22 mouse cellular contexts compared by ENCODE assay signal in the genomic region with DNA sequence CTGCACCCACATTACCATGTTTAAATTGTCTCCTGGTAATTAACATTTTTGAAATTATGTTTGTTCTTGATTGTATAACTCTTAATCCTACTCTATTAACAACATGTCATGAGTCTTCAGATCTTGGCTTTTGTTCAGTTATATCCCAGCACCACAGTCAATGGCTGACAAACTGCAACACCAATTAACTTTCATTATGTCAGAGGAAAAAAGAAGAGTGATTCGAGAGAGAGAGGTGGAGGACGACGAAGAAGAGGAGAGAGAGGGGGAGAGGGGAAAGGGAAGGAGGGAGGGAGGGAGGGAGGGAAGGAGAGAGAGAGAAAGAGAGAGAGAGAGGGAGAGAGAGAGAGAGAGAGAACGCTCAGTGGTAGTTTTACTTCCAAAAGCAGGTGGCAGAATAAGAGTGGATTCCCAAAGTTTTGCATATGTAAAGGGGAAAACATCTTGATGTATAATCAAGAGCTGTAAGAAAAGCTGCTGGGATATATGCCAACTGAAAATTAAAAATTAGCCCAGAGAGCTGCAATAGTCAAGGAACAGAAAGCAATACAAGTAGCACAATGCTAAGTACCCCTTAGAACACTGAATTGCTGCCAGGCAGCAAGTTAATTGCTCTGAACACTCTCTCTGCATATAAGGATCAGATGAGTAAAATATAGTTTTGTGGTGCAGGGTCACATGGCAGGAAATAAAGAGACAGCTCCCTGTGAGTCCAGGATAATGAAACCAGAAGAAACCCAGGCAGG.
DNase-seq lines count a peak whose midpoint lies in the region; ATAC-seq and TF ChIP-seq lines count a peak whose summit lies in the region.
"Had no signal": no experiment of that assay in that cellular context is flagged by ENCODE, and none has a peak within 500 bp of the region (broad histone marks: within the 10 kb centered on the region; RNA-seq: fewer than 3 reads in every experiment).

No protein-coding gene starts in this region.

- no peak for DNase-seq in forebrain, embryonic 10.5 days (ENCODE audit: extremely low spot score, low spot score)
- peak; percentile 9 for DNase-seq in lung, embryonic 14.5 days
- no peak for DNase-seq in lung, postnatal 10 days
- DNase-seq in brain, embryonic 14.5 days (ENCODE audit: low read depth) = peak; percentile 92
- DNase-seq in forebrain, postnatal 0 days = peak; percentile 37
- DNase-seq in gastrocnemius, postnatal 25 days = no peak
- DNase-seq: adrenal gland, postnatal 25 days; cerebellum, adult 8-10 months; cerebellum, postnatal 25 days; heart, postnatal 4 days; kidney, postnatal 10 days; thymus, postnatal 4 days had no signal

- peaks cover 40% of the 10 kb centered on the region for H3K4me1 ChIP-seq in forebrain, embryonic 13.5 days
- peaks cover 46% of the 10 kb centered on the region for H3K4me1 ChIP-seq in forebrain, embryonic 10.5 days
- H3K4me1 ChIP-seq in lung, embryonic 14.5 days (ENCODE audit: insufficient read depth) = no peaks in the 10 kb centered on the region
- H3K4me1 ChIP-seq in forebrain, postnatal 0 days (ENCODE audit: insufficient read depth) = no peaks in the 10 kb centered on the region; the same call in 1 of the 2 replicates
- no peaks in the 10 kb centered on the region for H3K4me1 ChIP-seq in heart, embryonic 11.5 days (ENCODE audit: control insufficient read depth, insufficient read depth, low read length)
- H3K4me1 ChIP-seq: heart, embryonic 10.5 days; hindbrain, embryonic 13.5 days; limb, embryonic 13.5 days; midbrain, embryonic 13.5 days had no signal

- no peak for TF ChIP-seq CTCF in lung, embryonic 14.5 days (IDR thresholded peaks at IDR 0.05; ENCODE audit: low read depth)
- TF ChIP-seq CTCF in brain, embryonic 14.5 days (IDR thresholded peaks at IDR 0.05; ENCODE audit: borderline replicate concordance, extremely low read depth, insufficient read depth, insufficient read length) = no peak
- TF ChIP-seq CTCF in forebrain, postnatal 0 days (IDR thresholded peaks at IDR 0.05; ENCODE audit: low read depth) = no peak

- WGBS in forebrain, embryonic 13.5 days = 13% methylated on average over 4 of the region's 4 CpGs
- 36% methylated on average over 4 of the region's 4 CpGs for WGBS in forebrain, embryonic 10.5 days
- WGBS in lung, embryonic 14.5 days = 44% methylated on average over 4 of the region's 4 CpGs
- WGBS in forebrain, postnatal 0 days = 13% methylated on average over 4 of the region's 4 CpGs
- WGBS in heart, embryonic 11.5 days (ENCODE audit: insufficient replicate concordance) = 60% methylated on average over 4 of the region's 4 CpGs

- no peak for TF ChIP-seq POLR2A in brain, embryonic 14.5 days (IDR thresholded peaks at IDR 0.05; ENCODE audit: borderline replicate concordance, extremely low read depth, insufficient read depth, insufficient read length, poor library complexity, severe bottlenecking)

- H3K4me3 ChIP-seq in forebrain, embryonic 13.5 days = no peak overlapping the region
- no peak overlapping the region for H3K4me3 ChIP-seq in forebrain, embryonic 10.5 days
- H3K4me3 ChIP-seq in lung, embryonic 14.5 days (ENCODE audit: low read depth, low read length) = no peak overlapping the region
- H3K4me3 ChIP-seq in forebrain, postnatal 0 days (ENCODE audit: low read depth, low read length) = no peak overlapping the region
- H3K4me3 ChIP-seq in heart, embryonic 11.5 days (ENCODE audit: low read depth, low read length) = no peak overlapping the region
- H3K4me3 ChIP-seq: heart, embryonic 10.5 days; hindbrain, embryonic 13.5 days; limb, embryonic 13.5 days; midbrain, embryonic 13.5 days had no signal

- H3K27ac ChIP-seq in forebrain, embryonic 13.5 days = peak overlapping the region; percentile 31; the same call in 1 of the 2 replicates
- H3K27ac ChIP-seq in forebrain, embryonic 10.5 days = no peak overlapping the region; the same call in 1 of the 2 replicates
- no peak overlapping the region for H3K27ac ChIP-seq in lung, embryonic 14.5 days (ENCODE audit: low read depth)
- no peak overlapping the region for H3K27ac ChIP-seq in forebrain, postnatal 0 days (ENCODE audit: low read depth, low read length)
- H3K27ac ChIP-seq in heart, embryonic 11.5 days (ENCODE audit: low read depth, low read length) = no peak overlapping the region
- H3K27ac ChIP-seq: heart, embryonic 10.5 days; hindbrain, embryonic 13.5 days; limb, embryonic 13.5 days; macrophage; midbrain, embryonic 13.5 days had no signal

- ATAC-seq in forebrain, embryonic 13.5 days = peak; percentile 87
- no peak for ATAC-seq in lung, embryonic 14.5 days (ENCODE audit: insufficient read depth)
- peak; percentile 66 for ATAC-seq in forebrain, postnatal 0 days
- no peak for ATAC-seq in heart, embryonic 11.5 days (replicated peaks; ENCODE audit: insufficient number of reproducible peaks, low FRiP score, low TSS enrichment)
- ATAC-seq: CD4-positive, CD25-positive, alpha-beta regulatory T cell, adult 4 months; intestine, embryonic 16.5 days; midbrain, embryonic 13.5 days had no signal

- H3K27me3 ChIP-seq in forebrain, embryonic 13.5 days = no peaks in the 10 kb centered on the region
- no peaks in the 10 kb centered on the region for H3K27me3 ChIP-seq in forebrain, embryonic 10.5 days (ENCODE audit: poor library complexity, severe bottlenecking)
- no peaks in the 10 kb centered on the region for H3K27me3 ChIP-seq in lung, embryonic 14.5 days (ENCODE audit: insufficient read depth, low read length)
- H3K27me3 ChIP-seq in forebrain, postnatal 0 days (ENCODE audit: insufficient read depth, low read length) = no peaks in the 10 kb centered on the region
- H3K27me3 ChIP-seq in heart, embryonic 11.5 days (ENCODE audit: control insufficient read depth, insufficient read depth, low read length) = no peaks in the 10 kb centered on the region
- H3K27me3 ChIP-seq: hindbrain, embryonic 13.5 days; limb, embryonic 13.5 days; midbrain, embryonic 13.5 days had no signal

- no peaks in the 10 kb centered on the region for H3K9me3 ChIP-seq in forebrain, embryonic 13.5 days (replicated peaks)
- no peaks in the 10 kb centered on the region for H3K9me3 ChIP-seq in forebrain, embryonic 10.5 days
- H3K9me3 ChIP-seq in lung, embryonic 14.5 days (ENCODE audit: low read depth, low read length) = no peaks in the 10 kb centered on the region
- no peaks in the 10 kb centered on the region for H3K9me3 ChIP-seq in forebrain, postnatal 0 days (ENCODE audit: low read length)
- no peaks in the 10 kb centered on the region for H3K9me3 ChIP-seq in heart, embryonic 11.5 days (replicated peaks; ENCODE audit: control insufficient read depth, low read length)
- H3K9me3 ChIP-seq: heart, embryonic 10.5 days; hindbrain, embryonic 13.5 days; limb, embryonic 13.5 days; midbrain, embryonic 13.5 days had no signal

- H3K36me3 ChIP-seq in forebrain, embryonic 13.5 days (ENCODE audit: poor library complexity, severe bottlenecking) = no peaks in the 10 kb centered on the region
- H3K36me3 ChIP-seq in forebrain, embryonic 10.5 days (replicated peaks) = no peaks in the 10 kb centered on the region
- no peaks in the 10 kb centered on the region for H3K36me3 ChIP-seq in lung, embryonic 14.5 days (ENCODE audit: insufficient read depth)
- no peaks in the 10 kb centered on the region for H3K36me3 ChIP-seq in forebrain, postnatal 0 days (ENCODE audit: insufficient read depth)
- no peaks in the 10 kb centered on the region for H3K36me3 ChIP-seq in heart, embryonic 11.5 days (ENCODE audit: control insufficient read depth, insufficient read depth, low read length)
- H3K36me3 ChIP-seq: heart, embryonic 10.5 days; hindbrain, embryonic 13.5 days; limb, embryonic 13.5 days; midbrain, embryonic 13.5 days had no signal

- peak overlapping the region; percentile 2; the same call in 1 of the 2 replicates for H3K4me2 ChIP-seq in forebrain, embryonic 13.5 days
- H3K4me2 ChIP-seq in lung, embryonic 14.5 days = no peak overlapping the region
- H3K4me2 ChIP-seq in forebrain, postnatal 0 days (ENCODE audit: low read depth) = no peak overlapping the region
- no peak overlapping the region for H3K4me2 ChIP-seq in heart, embryonic 11.5 days
- H3K4me2 ChIP-seq: hindbrain, embryonic 13.5 days; limb, embryonic 13.5 days; liver, embryonic 11.5 days; midbrain, embryonic 13.5 days had no signal

- H3K9ac ChIP-seq in forebrain, embryonic 13.5 days = no peak overlapping the region
- no peak overlapping the region for H3K9ac ChIP-seq in lung, embryonic 14.5 days
- H3K9ac ChIP-seq in forebrain, postnatal 0 days = no peak overlapping the region
- no peak overlapping the region for H3K9ac ChIP-seq in heart, embryonic 11.5 days (ENCODE audit: low read depth, low read length)
- H3K9ac ChIP-seq: hindbrain, embryonic 13.5 days; limb, embryonic 13.5 days; midbrain, embryonic 13.5 days had no signal

Comparison
In these comparisons a context has a peak if more than half of its experiments do, and no peak if none do; other contexts are left out.
1. DNase-seq: peak in lung, embryonic 14.5 days (single experiment), brain, embryonic 14.5 days (single experiment) and forebrain, postnatal 0 days (single experiment); none in forebrain, embryonic 10.5 days (single experiment), lung, postnatal 10 days (single experiment) and gastrocnemius, postnatal 25 days (single experiment).
2. ATAC-seq: peak in forebrain, embryonic 13.5 days (single experiment) and forebrain, postnatal 0 days (single experiment); none in lung, embryonic 14.5 days (single experiment) and heart, embryonic 11.5 days (single experiment).